Mouse (Mus musculus): ENCODE measurements at regions not wholly inside any gene's neighbourhood (a gene's known extent, or its start where the extent isn't known, plus 50 kb on each side); places are given as distances from the start of the nearest gene placed in this dataset.

- no peaks in the 10 kb centered on the region for H3K4me1 ChIP-seq (ENCODE audit: control insufficient read depth, insufficient read depth, low read length)
- H3K36me3 ChIP-seq (ENCODE audit: control insufficient read depth, insufficient read depth, low read length), result no peaks in the 10 kb centered on the region
- ATAC-seq (no peak), DNase-seq (ENCODE audit: low spot score) (no peak)
- no peaks in the 10 kb centered on the region for H3K27me3 ChIP-seq (replicated peaks; ENCODE audit: control insufficient read depth, insufficient read depth, low read length)
- 87% methylated on average over 8 of the region's 8 CpGs for WGBS
- H3K4me2 ChIP-seq (ENCODE audit: low read length), result no peak overlapping the region
- H3K4me3 ChIP-seq (ENCODE audit: low read depth, low read length), result no peak overlapping the region
- no peak overlapping the region for H3K27ac ChIP-seq (ENCODE audit: low read depth, low read length)
- H3K9ac ChIP-seq (ENCODE audit: low read length), result no peak overlapping the region
- no peaks in the 10 kb centered on the region for H3K9me3 ChIP-seq (replicated peaks; ENCODE audit: control insufficient read depth, low read length)
Observed at GRCm38 (mm10) chr14:99687062-99687806, 388.7 kb downstream of the Klf5 start.

GRCm38 (mm10) chr14:99688415-99688814 is 389.9 kb downstream of the Klf5 start:
- ATAC-seq (no peak), DNase-seq (ENCODE audit: low spot score) (no peak)
- Histone ChIP-seq H3K36me3 (ENCODE audit: control insufficient read depth, insufficient read depth, low read length) (no peaks in the 10 kb centered on the region), H3K4me3 (ENCODE audit: low read depth, low read length) (no peak overlapping the region), H3K27me3 (replicated peaks; ENCODE audit: control insufficient read depth, insufficient read depth, low read length) (no peaks in the 10 kb centered on the region), H3K9me3 (replicated peaks; ENCODE audit: control insufficient read depth, low read length) (no peaks in the 10 kb centered on the region), H3K9ac (ENCODE audit: low read length) (no peak overlapping the region), H3K27ac (ENCODE audit: low read depth, low read length) (no peak overlapping the region), H3K4me1 (ENCODE audit: control insufficient read depth, insufficient read depth, low read length) (no peaks in the 10 kb centered on the region), H3K4me2 (ENCODE audit: low read length) (no peak overlapping the region)
- WGBS, result 83% methylated on average over 4 of the region's 4 CpGs

GRCm38 (mm10) chr14:99696301-99696700 is 397.8 kb downstream of the Klf5 start:
- Histone ChIP-seq H3K4me2 (ENCODE audit: low read length) (no peak overlapping the region), H3K27ac (ENCODE audit: low read depth, low read length) (no peak overlapping the region), H3K36me3 (ENCODE audit: control insufficient read depth, insufficient read depth, low read length) (no peaks in the 10 kb centered on the region), H3K9me3 (replicated peaks; ENCODE audit: control insufficient read depth, low read length) (no peaks in the 10 kb centered on the region), H3K27me3 (replicated peaks; ENCODE audit: control insufficient read depth, insufficient read depth, low read length) (no peaks in the 10 kb centered on the region), H3K4me1 (ENCODE audit: control insufficient read depth, insufficient read depth, low read length) (no peaks in the 10 kb centered on the region), H3K9ac (ENCODE audit: low read length) (no peak overlapping the region), H3K4me3 (ENCODE audit: low read depth, low read length) (no peak overlapping the region)
- 93% methylated on average over 7 of the region's 7 CpGs for WGBS
- DNase-seq (ENCODE audit: low spot score) (no peak), ATAC-seq (no peak)

- no peak overlapping the region for H3K4me2 ChIP-seq (ENCODE audit: low read length)
- no peaks in the 10 kb centered on the region for H3K4me1 ChIP-seq (ENCODE audit: control insufficient read depth, insufficient read depth, low read length)
- no peaks in the 10 kb centered on the region for H3K36me3 ChIP-seq (ENCODE audit: control insufficient read depth, insufficient read depth, low read length)
- H3K27me3 ChIP-seq (replicated peaks; ENCODE audit: control insufficient read depth, insufficient read depth, low read length), result no peaks in the 10 kb centered on the region
- WGBS, result 100% methylated on average over 2 of the region's 2 CpGs
- H3K4me3 ChIP-seq (ENCODE audit: low read depth, low read length), result no peak overlapping the region
- H3K9ac ChIP-seq (ENCODE audit: low read length), result no peak overlapping the region
- DNase-seq (ENCODE audit: low spot score), result no peak
- H3K9me3 ChIP-seq (replicated peaks; ENCODE audit: control insufficient read depth, low read length), result no peaks in the 10 kb centered on the region
- no peak overlapping the region for H3K27ac ChIP-seq (ENCODE audit: low read depth, low read length)
- no peak for ATAC-seq
Observed at GRCm38 (mm10) chr14:99699545-99699944, 401.1 kb downstream of the Klf5 start.

- no peak overlapping the region for H3K4me3 ChIP-seq (ENCODE audit: low read depth, low read length)
- no peaks in the 10 kb centered on the region for H3K9me3 ChIP-seq (replicated peaks; ENCODE audit: control insufficient read depth, low read length)
- 95% methylated on average over 10 of the region's 10 CpGs for WGBS
Observed at GRCm38 (mm10) chr14:99706004-99706403, 407.5 kb downstream of the Klf5 start.

GRCm38 (mm10) chr14:99708066-99708465 is 409.6 kb downstream of the Klf5 start:
- no peak for DNase-seq (ENCODE audit: low spot score)
- Histone ChIP-seq H3K4me2 (ENCODE audit: low read length) (no peak overlapping the region), H3K27ac (ENCODE audit: low read depth, low read length) (no peak overlapping the region), H3K27me3 (replicated peaks; ENCODE audit: control insufficient read depth, insufficient read depth, low read length) (no peaks in the 10 kb centered on the region), H3K9ac (ENCODE audit: low read length) (no peak overlapping the region), H3K9me3 (replicated peaks; ENCODE audit: control insufficient read depth, low read length) (no peaks in the 10 kb centered on the region), H3K4me3 (ENCODE audit: low read depth, low read length) (no peak overlapping the region), H3K4me1 (ENCODE audit: control insufficient read depth, insufficient read depth, low read length) (no peaks in the 10 kb centered on the region), H3K36me3 (ENCODE audit: control insufficient read depth, insufficient read depth, low read length) (no peaks in the 10 kb centered on the region)
- WGBS, result 75% methylated on average over 2 of the region's 2 CpGs
- no peak for ATAC-seq

More at GRCm38 (mm10) chr14:99706004-99706403, 407.5 kb downstream of the Klf5 start:
- H3K36me3 ChIP-seq (ENCODE audit: control insufficient read depth, insufficient read depth, low read length), result no peaks in the 10 kb centered on the region
- DNase-seq (ENCODE audit: low spot score), result no peak
- H3K4me1 ChIP-seq (ENCODE audit: control insufficient read depth, insufficient read depth, low read length), result no peaks in the 10 kb centered on the region
- no peaks in the 10 kb centered on the region for H3K27me3 ChIP-seq (replicated peaks; ENCODE audit: control insufficient read depth, insufficient read depth, low read length)
- no peak overlapping the region for H3K9ac ChIP-seq (ENCODE audit: low read length)
- no peak overlapping the region for H3K4me2 ChIP-seq (ENCODE audit: low read length)
- ATAC-seq, result no peak
- H3K27ac ChIP-seq (ENCODE audit: low read depth, low read length), result no peak overlapping the region

- H3K9me3 ChIP-seq (replicated peaks; ENCODE audit: control insufficient read depth, low read length), result no peaks in the 10 kb centered on the region
- H3K4me2 ChIP-seq (ENCODE audit: low read length), result no peak overlapping the region
- no peaks in the 10 kb centered on the region for H3K36me3 ChIP-seq (ENCODE audit: control insufficient read depth, insufficient read depth, low read length)
- no peak overlapping the region; the same call in 1 of the 2 replicates for H3K27ac ChIP-seq (ENCODE audit: low read depth, low read length)
- H3K9ac ChIP-seq (ENCODE audit: low read length), result no peak overlapping the region
- H3K4me1 ChIP-seq (ENCODE audit: control insufficient read depth, insufficient read depth, low read length), result no peaks in the 10 kb centered on the region
- H3K4me3 ChIP-seq (ENCODE audit: low read depth, low read length), result no peak overlapping the region
- DNase-seq (ENCODE audit: low spot score), result peak; percentile 18
- 2% methylated on average over 2 of the region's 2 CpGs for WGBS
- peak; percentile 32; the same call in 1 of the 2 replicates for ATAC-seq
- no peaks in the 10 kb centered on the region for H3K27me3 ChIP-seq (replicated peaks; ENCODE audit: control insufficient read depth, insufficient read depth, low read length)
Observed at GRCm38 (mm10) chr14:99709764-99710163, 411.3 kb downstream of the Klf5 start.

- Histone ChIP-seq H3K9ac (ENCODE audit: low read length) (no peak overlapping the region), H3K4me2 (ENCODE audit: low read length) (no peak overlapping the region), H3K27ac (ENCODE audit: low read depth, low read length) (no peak overlapping the region), H3K36me3 (ENCODE audit: control insufficient read depth, insufficient read depth, low read length) (no peaks in the 10 kb centered on the region), H3K27me3 (replicated peaks; ENCODE audit: control insufficient read depth, insufficient read depth, low read length) (no peaks in the 10 kb centered on the region), H3K4me3 (ENCODE audit: low read depth, low read length) (no peak overlapping the region), H3K4me1 (ENCODE audit: control insufficient read depth, insufficient read depth, low read length) (no peaks in the 10 kb centered on the region), H3K9me3 (replicated peaks; ENCODE audit: control insufficient read depth, low read length) (no peaks in the 10 kb centered on the region)
- peak; percentile 13 for DNase-seq (ENCODE audit: low spot score)
- WGBS, result 81% methylated on average over 12 of the region's 12 CpGs
- ATAC-seq, result no peak
Observed at GRCm38 (mm10) chr14:99710656-99711177, 412.2 kb downstream of the Klf5 start.

GRCm38 (mm10) chr14:99712624-99713023 is 414.1 kb downstream of the Klf5 start:
- Histone ChIP-seq H3K9ac (ENCODE audit: low read length) (no peak overlapping the region), H3K4me1 (ENCODE audit: control insufficient read depth, insufficient read depth, low read length) (no peaks in the 10 kb centered on the region), H3K4me2 (ENCODE audit: low read length) (no peak overlapping the region), H3K36me3 (ENCODE audit: control insufficient read depth, insufficient read depth, low read length) (no peaks in the 10 kb centered on the region), H3K27ac (ENCODE audit: low read depth, low read length) (no peak overlapping the region), H3K27me3 (replicated peaks; ENCODE audit: control insufficient read depth, insufficient read depth, low read length) (no peaks in the 10 kb centered on the region), H3K4me3 (ENCODE audit: low read depth, low read length) (no peak overlapping the region), H3K9me3 (replicated peaks; ENCODE audit: control insufficient read depth, low read length) (no peaks in the 10 kb centered on the region)
- no peak for DNase-seq (ENCODE audit: low spot score)
- WGBS, result 87% methylated on average over 7 of the region's 7 CpGs
- ATAC-seq, result no peak

Measured in forebrain, embryonic 14.5 days (tissue).